Mouse (Mus musculus) heart, postnatal 0 days (tissue): ENCODE measurements around the gene Tcl1b5.
"Not testable (repeated sequence)": the region's sequence is repeated elsewhere in the genome, so short reads cannot be mapped to it uniquely, and the experiment has no call there.

Source experiments
- CTCF ChIP-seq: IDR thresholded peaks from 2 replicates; pipeline ENCODE4 v1.5.1; 2016; ENCODE audit warnings: antibody characterized with exemption, control low read depth, low read depth
- EP300 ChIP-seq: IDR thresholded peaks from 2 replicates; pipeline ENCODE4 v1.6.1; 2016; ENCODE audit warnings: antibody characterized with exemption, low read depth

DNA sequence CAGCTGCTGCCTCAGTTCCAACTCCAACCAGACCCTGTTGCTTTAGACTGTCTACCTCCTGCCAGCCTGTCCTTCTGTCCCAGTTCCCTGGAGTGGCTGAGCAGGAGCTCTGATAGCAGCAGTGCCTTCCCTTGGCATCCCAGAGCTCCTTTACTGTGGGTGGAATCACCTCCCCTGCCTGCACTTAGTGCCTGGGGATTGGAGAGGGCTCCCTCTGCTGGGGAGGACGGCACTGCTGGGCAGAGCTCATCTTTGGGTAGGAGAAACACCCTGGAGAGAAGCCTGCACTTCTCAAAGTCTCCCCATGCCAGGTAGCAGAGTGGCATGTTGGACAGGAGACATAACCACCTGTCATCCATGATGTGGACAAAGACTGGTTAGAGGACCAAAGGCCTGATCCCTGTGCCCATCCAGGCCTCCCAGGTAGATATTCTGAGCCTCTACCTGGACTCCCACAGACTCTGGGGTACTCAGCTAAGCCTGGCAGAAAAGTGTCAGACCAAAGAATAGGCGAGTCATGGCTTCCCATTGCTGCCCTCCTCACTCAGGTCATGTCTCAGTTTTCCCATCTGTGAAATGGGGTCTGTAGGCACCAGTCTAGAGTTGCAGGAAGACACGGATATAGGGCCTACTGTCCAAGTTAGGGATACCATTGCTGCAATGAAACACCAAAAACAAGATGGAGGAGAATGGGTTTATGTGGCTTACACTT lies 46.5 kb upstream of the Tcl1b5 start:
- TF ChIP-seq CTCF, EP300: not testable (repeated sequence)
